Mouse (Mus musculus) liver, postnatal 0 days (tissue): ENCODE results near the gene Dlgap4.

Experiments
- CTCF ChIP-seq: sonication (generic); IDR thresholded peaks from 2 replicates; pipeline ENCODE4 v1.5.1; 2016; ENCODE audit warnings: antibody characterized with exemption, low read depth
- EP300 ChIP-seq: IDR thresholded peaks from 2 replicates; pipeline ENCODE4 v1.6.1; 2016; ENCODE audit warnings: antibody characterized with exemption, low read depth, mild to moderate bottlenecking

- TF ChIP-seq CTCF: no peak
- TF ChIP-seq EP300: no peak
Observed at GRCm38 (mm10) chr2:156576850-156577587, 36.5 kb upstream of the Dlgap4 start.
